Mouse (Mus musculus) spleen, postnatal 14 days (tissue): ENCODE data around the gene Tmem143.
"Not testable (repeated sequence)": the region's sequence is repeated elsewhere in the genome, so short reads cannot be mapped to it uniquely, and the experiment has no call there.

Source experiments
- DNase-seq, 2 experiments: peaks; one replicate each; pipeline ENCODE4 v3.0.0; 2021 to 2022; ENCODE audit warnings: low spot score in 2 of 2

The Tmem143 gene

GRCm38 (mm10) chr7:45887246-45887645 lies 9.5 kb upstream of the Tmem143 start:
- DNase-seq = no peak

DNA sequence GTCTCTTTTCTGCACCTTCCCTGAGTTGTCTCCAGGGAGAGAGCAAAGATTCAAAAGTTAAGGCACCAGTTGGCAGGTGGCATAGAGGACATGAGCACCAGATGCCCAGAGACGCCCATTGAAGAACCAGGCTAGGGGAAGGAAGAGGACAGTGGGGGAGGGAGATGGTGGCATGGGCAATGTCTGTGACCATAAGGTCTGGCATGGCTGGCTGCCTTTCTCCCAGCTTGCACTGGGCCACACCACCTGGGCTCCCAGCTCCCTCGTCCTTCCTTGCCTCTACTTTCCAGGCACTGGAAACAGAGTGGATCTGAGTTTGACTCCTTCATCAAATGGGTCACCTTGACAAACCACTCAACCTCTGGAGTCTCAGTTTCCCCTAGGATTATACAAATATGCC lies 4.1 kb upstream of the Tmem143 start:
- no peak for DNase-seq

DNA sequence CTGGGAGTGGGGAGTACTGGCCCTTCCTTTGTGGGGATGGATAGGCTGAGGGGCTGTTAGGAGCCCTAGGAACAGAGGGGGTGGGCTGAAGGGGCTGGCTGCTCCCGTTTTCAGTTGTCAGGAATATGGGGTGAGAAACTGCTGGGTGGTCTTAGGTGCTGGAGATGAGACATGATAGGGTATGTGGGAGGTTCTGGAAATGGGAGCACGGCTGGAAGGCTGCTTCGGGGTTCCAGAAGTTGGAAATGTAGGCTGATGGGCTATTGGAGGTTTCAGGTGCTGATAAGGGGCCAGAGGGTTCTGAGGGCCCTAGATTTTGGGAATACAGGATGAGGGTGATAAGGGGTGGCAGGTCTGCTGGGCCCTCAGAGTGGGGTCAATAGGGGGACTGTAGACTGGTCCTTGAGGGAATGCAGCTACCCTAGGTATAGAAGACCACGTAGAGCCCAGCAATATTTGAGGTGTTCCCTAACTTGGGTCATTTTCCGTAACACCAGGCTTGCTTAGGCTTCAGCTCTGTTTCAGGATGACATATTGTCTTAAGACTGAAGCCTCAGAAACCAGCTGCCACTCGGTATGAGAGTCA lies 717 bp upstream of the Tmem143 start:
- DNase-seq = no peak

GRCm38 (mm10) chr7:45897258-45897757 lies 567 bp downstream of the Tmem143 start:
- DNase-seq = peak in 1 of 2 experiments; percentile 46

GRCm38 (mm10) chr7:45898125-45898524 lies 1.4 kb downstream of the Tmem143 start:
- not testable (repeated sequence) for DNase-seq

GRCm38 (mm10) chr7:45901562-45901961 lies 4.8 kb downstream of the Tmem143 start:
- DNase-seq = no peak

- DNase-seq = no peak
Observed at GRCm38 (mm10) chr7:45902481-45903002, 5.8 kb downstream of the Tmem143 start.

- no peak for DNase-seq
Observed at GRCm38 (mm10) chr7:45906622-45907021, 9.9 kb downstream of the Tmem143 start.

GRCm38 (mm10) chr7:45908384-45908783 lies 11.6 kb downstream of the Tmem143 start:
- no peak for DNase-seq

DNA sequence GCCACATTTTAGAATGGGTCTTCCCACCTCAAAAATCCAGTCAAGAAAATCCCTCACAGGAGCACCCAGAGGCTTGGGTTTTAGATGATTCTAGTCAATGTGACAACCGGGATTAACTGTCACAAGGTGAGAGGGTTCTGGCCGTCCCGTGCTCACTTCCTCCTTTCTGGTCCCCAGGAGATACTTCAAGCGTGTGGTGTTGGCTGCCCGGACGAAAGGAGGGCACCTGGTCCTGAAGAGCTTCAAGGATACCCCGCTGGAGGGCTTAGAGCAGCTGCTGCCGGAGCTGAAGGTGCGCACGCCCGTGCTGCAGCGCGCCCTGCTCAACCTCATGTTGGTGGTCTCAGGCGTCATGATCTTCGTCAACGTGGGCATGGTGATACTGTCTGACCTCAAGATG lies 12.4 kb downstream of the Tmem143 start:
- DNase-seq = no peak

- no peak for DNase-seq
Observed at GRCm38 (mm10) chr7:45914067-45914466, 17.3 kb downstream of the Tmem143 start.

- no peak for DNase-seq
Observed at GRCm38 (mm10) chr7:45915011-45915410, 18.3 kb downstream of the Tmem143 start.

DNA sequence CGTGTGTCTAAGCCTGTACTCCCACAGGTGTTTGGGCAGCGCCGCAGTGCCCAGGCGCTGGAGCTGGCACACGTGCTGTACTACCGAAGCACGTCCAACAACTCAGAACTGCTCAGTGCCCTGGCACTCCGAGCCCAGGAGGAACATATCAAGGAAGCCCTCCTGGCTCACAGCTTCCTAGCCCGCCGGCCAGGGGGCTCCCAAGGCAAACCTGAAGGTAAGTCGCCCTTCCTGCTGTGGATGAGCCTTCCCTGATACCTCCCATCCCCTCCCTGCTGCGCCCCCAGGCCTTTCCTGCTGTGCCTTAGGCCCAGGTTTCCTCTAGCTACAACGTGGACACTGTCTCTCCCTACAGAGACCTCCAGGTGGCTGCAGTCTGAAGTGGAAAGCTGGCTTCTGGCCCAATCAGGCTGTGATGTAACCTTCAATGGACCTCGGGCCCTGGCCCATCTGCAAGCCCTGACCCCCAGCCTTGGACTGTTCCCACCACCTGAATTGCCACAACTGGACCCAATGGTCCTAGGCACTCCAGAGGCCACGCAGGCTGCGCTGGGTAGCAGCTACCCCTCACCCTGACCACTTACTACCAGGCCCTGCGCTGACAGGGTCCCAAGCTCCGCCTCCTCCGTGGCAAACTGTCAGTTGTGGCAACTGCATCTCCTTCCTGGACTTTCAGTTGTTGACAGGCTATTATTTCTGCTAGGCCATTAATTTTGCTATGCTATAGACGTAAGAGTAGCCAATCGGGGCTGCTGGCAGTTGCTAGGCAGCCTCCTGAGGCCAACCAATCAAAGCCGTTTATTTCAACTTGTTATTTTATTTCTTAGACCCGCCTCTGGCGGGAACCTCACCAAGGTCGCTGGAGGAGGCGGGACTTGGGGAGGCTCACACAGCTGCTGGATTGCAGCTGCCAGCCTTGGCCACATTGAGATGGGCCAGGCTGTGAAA lies 19.6 kb downstream of the Tmem143 start:
- DNase-seq = peak; percentile 58 to 71

GRCm38 (mm10) chr7:45917004-45917704 lies 20.4 kb downstream of the Tmem143 start:
- DNase-seq = no peak

GRCm38 (mm10) chr7:45917926-45918325 lies 21.2 kb downstream of the Tmem143 start:
- DNase-seq = no peak

GRCm38 (mm10) chr7:45919083-45919671 lies 22.4 kb downstream of the Tmem143 start:
- DNase-seq = peak in 1 of 2 experiments; percentile 47

GRCm38 (mm10) chr7:45919761-45920160 lies 23.0 kb downstream of the Tmem143 start:
- DNase-seq = no peak

- no peak for DNase-seq
Observed at GRCm38 (mm10) chr7:45920583-45921241, 24.0 kb downstream of the Tmem143 start.

DNA sequence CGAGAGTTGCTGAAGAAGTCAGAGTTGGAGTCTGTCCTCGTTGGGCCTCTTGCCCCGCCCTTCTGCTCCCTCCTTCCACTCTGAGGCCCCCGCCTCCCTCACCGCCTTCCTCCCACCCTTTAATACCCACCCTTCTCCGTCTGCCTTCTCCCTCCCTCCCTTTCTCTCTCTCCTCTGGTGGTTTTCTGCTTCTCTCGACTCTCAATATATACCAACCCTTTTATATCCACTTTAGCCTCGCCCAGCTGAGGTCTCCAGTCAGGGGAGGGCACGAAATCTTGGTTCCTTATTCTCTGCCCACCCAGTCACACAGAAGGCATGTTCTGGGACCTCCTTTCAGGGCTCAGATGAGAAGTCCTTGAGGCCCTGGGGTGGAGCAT lies 24.5 kb downstream of the Tmem143 start, which contains the start of gene Emp3:
Gene Emp3, minus strand, starts transcription at position 163 of the 380 bp plus-strand sequence.
- DNase-seq = peak in 1 of 2 experiments; percentile 49

DNA sequence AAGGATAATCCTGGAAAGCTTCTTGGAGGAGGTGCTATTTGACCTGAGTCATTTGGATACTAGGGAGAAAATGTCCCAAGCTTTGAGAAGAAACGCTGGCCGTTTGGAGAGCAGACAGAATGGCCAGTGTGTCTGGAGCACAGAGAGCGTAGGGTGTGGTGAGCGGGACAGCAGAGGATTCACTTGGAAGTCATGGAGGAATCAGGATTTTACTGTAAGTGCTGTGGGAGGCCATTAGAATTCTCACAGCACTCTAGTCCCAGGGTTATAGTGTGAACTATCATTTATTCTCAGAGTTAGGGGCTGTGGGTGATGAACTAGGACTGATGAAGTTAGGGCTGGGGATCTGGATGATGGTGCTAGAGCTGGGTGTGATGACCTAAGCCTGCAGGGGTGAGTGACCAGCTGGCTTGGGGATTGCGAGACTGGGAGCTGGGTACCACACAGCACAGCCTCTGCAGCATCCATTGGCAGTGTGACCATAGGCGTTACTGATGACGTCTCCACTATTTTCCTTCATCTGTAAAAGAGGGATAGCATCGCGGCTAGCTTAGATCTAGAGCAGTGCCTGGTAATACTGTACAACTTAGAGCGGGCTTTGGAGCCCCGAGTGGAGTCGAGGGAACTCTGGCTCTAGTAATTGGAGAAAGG lies 25.3 kb downstream of the Tmem143 start:
- no peak for DNase-seq
